Mouse (Mus musculus) MEL (cell line): ENCODE measurements at regions not wholly inside any gene's neighbourhood (a gene's known extent, or its start where the extent isn't known, plus 50 kb on each side); places are given as distances from the start of the nearest gene placed in this dataset.

Source experiments
- DNase-seq: peaks from one replicate; pipeline ENCODE4 v3.0.0; 2011; ENCODE audit warnings: low read depth, low spot score
- H3K27ac ChIP-seq: 2 replicates; pipeline ENCODE4 v1.5.1; 2012; ENCODE audit warnings: low read depth, mild to moderate bottlenecking, control low read depth, low read length, moderate library complexity; ENCODE audit not compliant: control insufficient read depth
- H3K27me3 ChIP-seq, 2 experiments: fragments of 150-350 bp in 1 of 2; sonication (generic) in 1 of 2; 2 replicates each; pipeline ENCODE4 v1.6.1; 2012; ENCODE audit warnings: low read length in 2 of 2, mild to moderate bottlenecking in 2 of 2, improper control_type of control experiment in 1 of 2, moderate library complexity in 1 of 2; ENCODE audit not compliant: insufficient read depth in 2 of 2, control insufficient read depth in 1 of 2
- H3K36me3 ChIP-seq, 2 experiments: 2 replicates each; pipeline ENCODE4 v1.6.1; 2012 to 2014; ENCODE audit warnings: low read length in 2 of 2, improper control_type of control experiment in 1 of 2, inconsistent platforms in 1 of 2, mild to moderate bottlenecking in 1 of 2; ENCODE audit not compliant: insufficient read depth in 2 of 2, control insufficient read depth in 1 of 2
- H3K4me1 ChIP-seq, 2 experiments: fragments of 150-350 bp in 1 of 2; sonication (generic) in 1 of 2; 2 replicates each; pipeline ENCODE4 v1.6.1; 2012; ENCODE audit warnings: low read length in 2 of 2, improper control_type of control experiment in 1 of 2, mild to moderate bottlenecking in 1 of 2; ENCODE audit not compliant: insufficient read depth in 2 of 2, control insufficient read depth in 1 of 2
- H3K4me3 ChIP-seq, 2 experiments: fragments of 150-350 bp in 1 of 2; sonication (generic) in 1 of 2; 2 replicates each; pipeline ENCODE4 v1.5.1; 2012; ENCODE audit warnings: low read depth in 2 of 2, low read length in 2 of 2, mild to moderate bottlenecking in 2 of 2, moderate library complexity in 2 of 2, control low read depth in 1 of 2, improper control_type of control experiment in 1 of 2; ENCODE audit not compliant: control insufficient read depth in 1 of 2, insufficient read depth in 1 of 2
- H3K79me2 ChIP-seq: 2 replicates; pipeline ENCODE4 v1.6.1; 2012; ENCODE audit warnings: mild to moderate bottlenecking, low read length, moderate library complexity; ENCODE audit not compliant: control insufficient read depth, poor library complexity, insufficient read depth
- H3K9ac ChIP-seq: 2 replicates; pipeline ENCODE4 v1.6.1; 2012; ENCODE audit warnings: low read depth, mild to moderate bottlenecking, control low read depth, low read length, moderate library complexity; ENCODE audit not compliant: control insufficient read depth, poor library complexity, severe bottlenecking
- H3K9me3 ChIP-seq: fragments of 150-350 bp; sonication (generic); replicated peaks from 2 replicates; pipeline ENCODE4 v1.6.1; 2012; ENCODE audit warnings: mild to moderate bottlenecking, low read length, improper control_type of control experiment, moderate library complexity; ENCODE audit not compliant: insufficient read depth
- CHD1 ChIP-seq: IDR thresholded peaks from 2 replicates; pipeline ENCODE4 v1.6.1; 2012; ENCODE audit warnings: low read depth, mild to moderate bottlenecking, inconsistent platforms, low read length, improper control_type of control experiment
- CHD2 ChIP-seq: IDR thresholded peaks from 2 replicates; pipeline ENCODE4 v1.6.1; 2011; ENCODE audit warnings: low read length, improper control_type of control experiment
- CTCF ChIP-seq, 3 experiments: IDR thresholded peaks in 2 of 3; conservative IDR thresholded peaks in 1 of 3; 2 replicates each; pipeline ENCODE4 v1.5.1; 2011 to 2012; ENCODE audit warnings: low read length in 3 of 3, low read depth in 2 of 3, mild to moderate bottlenecking in 2 of 3, improper control_type of control experiment in 1 of 3, inconsistent platforms in 1 of 3, mixed read lengths in 1 of 3, moderate library complexity in 1 of 3; ENCODE audit not compliant: control insufficient read depth in 1 of 3, insufficient read depth in 1 of 3, poor library complexity in 1 of 3, severe bottlenecking in 1 of 3
- ELF1 ChIP-seq: IDR thresholded peaks from 2 replicates; pipeline ENCODE4 v1.6.1; 2014; ENCODE audit warnings: low read depth, mild to moderate bottlenecking, inconsistent platforms, low read length, improper control_type of control experiment, moderate library complexity
- EP300 ChIP-seq, 2 experiments: IDR thresholded peaks; 2 replicates each; pipeline ENCODE4 v1.6.1; 2011; ENCODE audit warnings: improper control_type of control experiment in 2 of 2, low read length in 2 of 2, low read depth in 1 of 2, mild to moderate bottlenecking in 1 of 2
- ETS1 ChIP-seq: IDR thresholded peaks from 2 replicates; pipeline ENCODE4 v1.6.1; 2012; ENCODE audit warnings: low read depth, mild to moderate bottlenecking, inconsistent platforms, low read length, improper control_type of control experiment, moderate library complexity
- GATA1 ChIP-seq: IDR thresholded peaks from 2 replicates; pipeline ENCODE4 v1.6.1; 2011; ENCODE audit warnings: low read depth, low read length, improper control_type of control experiment
- JUND ChIP-seq: IDR thresholded peaks from 2 replicates; pipeline ENCODE4 v1.6.1; 2011; ENCODE audit warnings: low read depth, mild to moderate bottlenecking, improper control_type of control experiment, low read length
- KAT2A ChIP-seq: conservative IDR thresholded peaks from 2 replicates; pipeline ENCODE4 v1.6.1; 2012; ENCODE audit warnings: low read depth, low read length, improper control_type of control experiment, inconsistent platforms
- MAZ ChIP-seq: IDR thresholded peaks from 2 replicates; pipeline ENCODE4 v1.6.1; 2012; ENCODE audit warnings: low read depth, mild to moderate bottlenecking, inconsistent platforms, low read length, improper control_type of control experiment
- MEF2A ChIP-seq: IDR thresholded peaks from 2 replicates; pipeline ENCODE4 v1.6.1; 2014; ENCODE audit warnings: low read depth, mild to moderate bottlenecking, inconsistent platforms, low read length, improper control_type of control experiment; ENCODE audit not compliant: poor library complexity, insufficient replicate concordance, severe bottlenecking; ENCODE audit errors: extremely low read depth
- NELFE ChIP-seq: IDR thresholded peaks from 2 replicates; pipeline ENCODE4 v1.6.1; 2011; ENCODE audit warnings: low read depth, low read length, improper control_type of control experiment
- NRF1 ChIP-seq: IDR thresholded peaks from 2 replicates; pipeline ENCODE4 v1.6.1; 2014; ENCODE audit warnings: low read depth, mild to moderate bottlenecking, inconsistent platforms, low read length, improper control_type of control experiment, moderate library complexity; ENCODE audit not compliant: poor library complexity, insufficient read depth, severe bottlenecking
- POLR2A ChIP-seq, 2 experiments: IDR thresholded peaks; 2 replicates each; pipeline ENCODE4 v1.6.1; 2011 to 2012; ENCODE audit warnings: low read length in 2 of 2, mild to moderate bottlenecking in 2 of 2, control low read depth in 1 of 2, improper control_type of control experiment in 1 of 2, low read depth in 1 of 2, moderate library complexity in 1 of 2; ENCODE audit not compliant: control insufficient read depth in 1 of 2, insufficient read depth in 1 of 2, poor library complexity in 1 of 2
- RAD21 ChIP-seq: IDR thresholded peaks from 2 replicates; pipeline ENCODE4 v1.6.1; 2011; ENCODE audit warnings: mild to moderate bottlenecking, low read depth, low read length, improper control_type of control experiment
- SMC3 ChIP-seq: IDR thresholded peaks from 2 replicates; pipeline ENCODE4 v1.6.1; 2011; ENCODE audit warnings: low read depth, low read length, improper control_type of control experiment
- TBP ChIP-seq: IDR thresholded peaks from 2 replicates; pipeline ENCODE4 v1.8.0; 2011; ENCODE audit warnings: low read depth, low read length, improper control_type of control experiment
- TCF12 ChIP-seq: IDR thresholded peaks from 2 replicates; pipeline ENCODE4 v1.6.1; 2014; ENCODE audit warnings: low read depth, mild to moderate bottlenecking, inconsistent platforms, low read length, improper control_type of control experiment, moderate library complexity
- USF2 ChIP-seq, 2 experiments: IDR thresholded peaks; 2 replicates each; pipeline ENCODE4 v1.6.1; 2011 to 2012; ENCODE audit warnings: improper control_type of control experiment in 2 of 2, low read length in 2 of 2, borderline replicate concordance in 1 of 2, inconsistent platforms in 1 of 2, low read depth in 1 of 2, mild to moderate bottlenecking in 1 of 2; ENCODE audit not compliant: insufficient read depth in 1 of 2
- ZC3H11A ChIP-seq: IDR thresholded peaks from 2 replicates; pipeline ENCODE4 v1.6.1; 2012; ENCODE audit warnings: low read depth, mild to moderate bottlenecking, inconsistent platforms, low read length, improper control_type of control experiment
- ZMIZ1 ChIP-seq: IDR thresholded peaks from 2 replicates; pipeline ENCODE4 v1.6.1; 2012; ENCODE audit warnings: low read depth, mild to moderate bottlenecking, inconsistent platforms, low read length, improper control_type of control experiment, moderate library complexity
- ZNF384 ChIP-seq: IDR thresholded peaks from 2 replicates; pipeline ENCODE4 v1.6.1; 2012; ENCODE audit warnings: low read depth, mild to moderate bottlenecking, inconsistent platforms, low read length, improper control_type of control experiment

DNA sequence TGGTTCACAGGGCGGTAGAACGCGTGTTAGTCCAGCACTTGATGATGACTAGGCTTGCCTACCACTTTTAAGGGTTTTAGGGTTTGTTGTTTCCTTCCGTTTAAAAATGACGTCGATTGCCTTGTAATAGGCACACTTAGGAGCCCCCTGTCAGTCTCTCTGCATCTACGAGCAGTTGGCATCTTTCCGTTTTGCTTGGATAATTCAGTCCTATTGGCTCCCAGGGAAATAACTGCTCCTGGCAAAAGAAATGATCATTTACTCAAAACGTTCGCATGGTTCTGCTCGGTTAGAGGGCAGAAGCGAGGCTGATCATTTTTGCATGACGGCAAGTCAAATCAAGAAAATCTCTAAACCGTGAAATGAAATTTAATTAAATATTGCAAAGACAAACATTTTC, 71.9 kb upstream of the Nfil3 start:
- DNase-seq, result no peak
- Histone ChIP-seq H3K4me3 (no peak overlapping the region), H3K79me2 (no peaks in the 10 kb centered on the region), H3K4me1 (no peaks in the 10 kb centered on the region), H3K9me3 (no peaks in the 10 kb centered on the region), H3K27ac (no peak overlapping the region), H3K36me3 (no peaks in the 10 kb centered on the region), H3K9ac (no peak overlapping the region), H3K27me3 (no peaks in the 10 kb centered on the region)
- TF ChIP-seq CTCF (IDR thresholded peaks at IDR 0.05 in 2 of 3, conservative IDR thresholded peaks at IDR 0.05 in 1 of 3; ENCODE audit: control insufficient read depth in 1 of 3, insufficient read depth in 1 of 3, low read depth in 2 of 3, low read length in 3 of 3, poor library complexity in 1 of 3, severe bottlenecking in 1 of 3) (no peak), SMC3 (no peak), NELFE (no peak), RAD21 (no peak), JUND (no peak), ETS1 (no peak), CHD2 (no peak), GATA1 (no peak), POLR2A (IDR thresholded peaks at IDR 0.05; ENCODE audit: control insufficient read depth in 1 of 2, insufficient read depth in 1 of 2, low read depth in 1 of 2, low read length in 2 of 2, poor library complexity in 1 of 2) (no peak), ZC3H11A (no peak), ZMIZ1 (no peak)
- TF ChIP-seq, all 39 proteins: peak for 0

DNA sequence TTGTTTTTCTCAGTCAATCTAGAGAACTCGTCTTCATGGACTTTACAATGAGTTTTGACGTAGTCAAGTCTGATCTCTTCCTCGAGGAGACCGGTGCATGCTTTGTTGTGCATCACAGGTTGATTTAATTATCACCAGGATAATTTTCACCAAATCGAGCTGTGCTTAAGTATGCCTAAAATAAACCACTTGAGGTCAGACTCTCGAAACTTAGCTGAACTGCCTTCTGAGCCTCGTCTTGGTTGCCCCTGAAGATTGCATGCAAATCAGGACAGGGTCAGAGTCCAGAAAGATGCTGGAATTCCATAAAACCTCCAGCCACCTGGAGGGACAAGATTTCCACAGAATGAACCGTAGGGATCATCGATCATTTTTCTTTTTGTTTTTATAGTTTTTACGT, 71.3 kb upstream of the Nfil3 start:
- H3K79me2 ChIP-seq, result no peaks in the 10 kb centered on the region
- no peak overlapping the region for H3K9ac ChIP-seq

GRCm38 (mm10) chr13:53051386-53051785, 70.5 kb upstream of the Nfil3 start:
- no peaks in the 10 kb centered on the region for H3K4me1 ChIP-seq
- H3K27me3 ChIP-seq, result no peaks in the 10 kb centered on the region
- no peaks in the 10 kb centered on the region for H3K36me3 ChIP-seq
- DNase-seq, result no peak
- H3K9ac ChIP-seq, result no peak overlapping the region
- H3K27ac ChIP-seq, result no peak overlapping the region
- H3K9me3 ChIP-seq, result no peaks in the 10 kb centered on the region
- no peak overlapping the region for H3K4me3 ChIP-seq
- no peaks in the 10 kb centered on the region for H3K79me2 ChIP-seq
- TF ChIP-seq TBP (no peak), CHD2 (no peak), TCF12 (no peak), ETS1 (no peak), NRF1 (no peak)

More for the DNA sequence above, 71.3 kb upstream of the Nfil3 start:
- DNase-seq, result no peak
- Histone ChIP-seq H3K9me3 (no peaks in the 10 kb centered on the region), H3K27ac (no peak overlapping the region), H3K27me3 (no peaks in the 10 kb centered on the region)
- TF ChIP-seq MAZ, result no peak
- TF ChIP-seq EP300 (IDR thresholded peaks at IDR 0.05; ENCODE audit: low read depth in 1 of 2, low read length in 2 of 2), result no peak
- TF ChIP-seq MEF2A, result no peak
- no peak for TF ChIP-seq KAT2A
- no peak for TF ChIP-seq ZNF384
- no peak for TF ChIP-seq ELF1
- TF ChIP-seq CHD1, result no peak
- no peak for TF ChIP-seq USF2 (IDR thresholded peaks at IDR 0.05; ENCODE audit: borderline replicate concordance in 1 of 2, insufficient read depth in 1 of 2, low read depth in 1 of 2, low read length in 2 of 2)
- TF ChIP-seq CTCF (IDR thresholded peaks at IDR 0.05 in 2 of 3, conservative IDR thresholded peaks at IDR 0.05 in 1 of 3; ENCODE audit: control insufficient read depth in 1 of 3, insufficient read depth in 1 of 3, low read depth in 2 of 3, low read length in 3 of 3, poor library complexity in 1 of 3, severe bottlenecking in 1 of 3), result no peak
- TF ChIP-seq, all 39 proteins: peak for 0
- Histone ChIP-seq H3K36me3 (no peaks in the 10 kb centered on the region), H3K4me3 (no peak overlapping the region), H3K4me1 (no peaks in the 10 kb centered on the region)
